Mouse (Mus musculus): ENCODE measurements around the gene Rnf224. TPM values are rescaled to one million over a fixed set of nuclear protein-coding genes. Genes with fewer than 3 reads are reported as not detected.

Rnf224 gene
- polyA plus RNA-seq (2012; rRNA removed): 0.10 TPM in 1 of 2 replicates, not detected in the other

GRCm38 (mm10) chr2:25236614-25237013, at the start of gene Rnf224:
Gene Rnf224, minus strand, starts transcription at chr2:25236787.

GRCm38 (mm10) chr2:25271827-25272511, 35.4 kb upstream of the Rnf224 start, which contains the start of the genes Ssna1 and Anapc2:
Gene Ssna1, minus strand, starts transcription at chr2:25272438.
Gene Anapc2, plus strand, starts transcription at chr2:25272478.

GRCm38 (mm10) chr2:25262291-25262767, 25.7 kb upstream of the Rnf224 start, which contains the start of gene Tprn:
Gene Tprn, plus strand, starts transcription at chr2:25262618.

GRCm38 (mm10) chr2:25255284-25255779, 18.7 kb upstream of the Rnf224 start, which contains the start of gene Tmem203:
Gene Tmem203, plus strand, starts transcription at chr2:25255439.

GRCm38 (mm10) chr2:25246183-25247072, 9.8 kb upstream of the Rnf224 start, which contains the start of gene AL732309.1:
Gene AL732309.1, minus strand, starts transcription at chr2:25246863.

GRCm38 (mm10) chr2:25242101-25242506, 5.5 kb upstream of the Rnf224 start, which contains the start of the genes Rnf208 and Cysrt1:
Gene Rnf208, plus strand, starts transcription at chr2:25242255.
Gene Cysrt1, minus strand, starts transcription at chr2:25242452.

GRCm38 (mm10) chr2:25234050-25234449, 2.5 kb downstream of the Rnf224 start, which contains the start of gene Slc34a3:
Gene Slc34a3, minus strand, starts transcription at chr2:25234364.

GRCm38 (mm10) chr2:25224492-25224765, 12.2 kb downstream of the Rnf224 start, which contains the start of gene Tubb4b:
Gene Tubb4b, minus strand, starts transcription at chr2:25224702.

GRCm38 (mm10) chr2:25218445-25218844, 18.1 kb downstream of the Rnf224 start, which contains the start of gene Fam166a:
Gene Fam166a, plus strand, starts transcription at chr2:25218745.

GRCm38 (mm10) chr2:25214444-25214843, 22.1 kb downstream of the Rnf224 start, which contains the start of gene Stpg3:
Gene Stpg3, minus strand, starts transcription at chr2:25214637.

GRCm38 (mm10) chr2:25211121-25211670, 25.4 kb downstream of the Rnf224 start, which contains the start of gene Nelfb:
Gene Nelfb, minus strand, starts transcription at chr2:25211489.

GRCm38 (mm10) chr2:25196172-25196954, 40.2 kb downstream of the Rnf224 start, which contains the start of gene Tor4a:
Gene Tor4a, minus strand, starts transcription at chr2:25196886.

Other genes starting within 250 kb of the Rnf224 start
- gene Nsmf, start 182.4 kb downstream of the Rnf224 start, polyA plus RNA-seq (2012; rRNA removed): 281 and 345 TPM in 2 replicates
- gene Entpd8, start 156.5 kb downstream of the Rnf224 start, polyA plus RNA-seq (2012; rRNA removed): 0.81 and 1.6 TPM in 2 replicates
- gene Noxa1, start 141.6 kb downstream of the Rnf224 start, polyA plus RNA-seq (2012; rRNA removed): 1.9 and 3.4 TPM in 2 replicates
- 16.0 and 20.1 TPM in 2 replicates for gene Nrarp, start 56.0 kb downstream of the Rnf224 start, polyA plus RNA-seq (2012; rRNA removed)
- gene Tor4a, start 39.9 kb downstream of the Rnf224 start, polyA plus RNA-seq (2012; rRNA removed): 91.7 and 92.6 TPM in 2 replicates
- gene Nelfb, start 25.3 kb downstream of the Rnf224 start, polyA plus RNA-seq (2012; rRNA removed): 54.5 and 59.1 TPM in 2 replicates
- gene Stpg3, start 22.1 kb downstream of the Rnf224 start, polyA plus RNA-seq (2012; rRNA removed): not detected in 2 replicates
- 0.18 and 0.40 TPM in 2 replicates for gene Fam166a, start 18.0 kb downstream of the Rnf224 start, polyA plus RNA-seq (2012; rRNA removed)
- gene Tubb4b, start 12.1 kb downstream of the Rnf224 start, polyA plus RNA-seq (2012; rRNA removed): 582 and 710 TPM in 2 replicates
- not detected in 2 replicates for gene Slc34a3, start 2.4 kb downstream of the Rnf224 start, polyA plus RNA-seq (2012; rRNA removed)
- gene Rnf208, start 5.5 kb upstream of the Rnf224 start, polyA plus RNA-seq (2012; rRNA removed): 27.2 and 28.5 TPM in 2 replicates
- 1.6 and 1.7 TPM in 2 replicates for gene Cysrt1, start 5.7 kb upstream of the Rnf224 start, polyA plus RNA-seq (2012; rRNA removed)
- 31.6 and 35.4 TPM in 2 replicates for gene AL732309.1, start 10.1 kb upstream of the Rnf224 start, polyA plus RNA-seq (2012; rRNA removed)
- 85.0 and 109 TPM in 2 replicates for gene Tmem203, start 18.7 kb upstream of the Rnf224 start, polyA plus RNA-seq (2012; rRNA removed)
- gene Tprn, start 25.8 kb upstream of the Rnf224 start, polyA plus RNA-seq (2012; rRNA removed): 30.9 and 32.4 TPM in 2 replicates
- 85.4 and 91.9 TPM in 2 replicates for gene Ssna1, start 35.7 kb upstream of the Rnf224 start, polyA plus RNA-seq (2012; rRNA removed)
- 112 and 124 TPM in 2 replicates for gene Anapc2, start 35.7 kb upstream of the Rnf224 start, polyA plus RNA-seq (2012; rRNA removed)
- gene Tmem210, start 51.4 kb upstream of the Rnf224 start, polyA plus RNA-seq (2012; rRNA removed): 0.51 and 0.55 TPM in 2 replicates
- gene Lrrc26, start 53.1 kb upstream of the Rnf224 start, polyA plus RNA-seq (2012; rRNA removed): 37.9 and 39.1 TPM in 2 replicates
- gene Grin1, start 82.4 kb upstream of the Rnf224 start, polyA plus RNA-seq (2012; rRNA removed): 1.1 and 1.7 TPM in 2 replicates
- 9.7 and 12.0 TPM in 2 replicates for gene Man1b1, start 95.6 kb upstream of the Rnf224 start, polyA plus RNA-seq (2012; rRNA removed)
- 50.5 and 59.0 TPM in 2 replicates for gene Dpp7, start 119.6 kb upstream of the Rnf224 start, polyA plus RNA-seq (2012; rRNA removed)
- gene Uap1l1, start 128.9 kb upstream of the Rnf224 start, polyA plus RNA-seq (2012; rRNA removed): 59.3 and 63.2 TPM in 2 replicates
- 16.5 and 18.1 TPM in 2 replicates for gene Sapcd2, start 135.5 kb upstream of the Rnf224 start, polyA plus RNA-seq (2012; rRNA removed)
- gene Entpd2, start 159.1 kb upstream of the Rnf224 start, polyA plus RNA-seq (2012; rRNA removed): 33.0 and 33.1 TPM in 2 replicates
- 300 and 413 TPM in 2 replicates for gene Npdc1, start 162.6 kb upstream of the Rnf224 start, polyA plus RNA-seq (2012; rRNA removed)
- gene Fut7, start 186.5 kb upstream of the Rnf224 start, polyA plus RNA-seq (2012; rRNA removed): 0.38 and 0.46 TPM in 2 replicates
- gene Abca2, start 191.9 kb upstream of the Rnf224 start, polyA plus RNA-seq (2012; rRNA removed): 54.2 and 56.6 TPM in 2 replicates
- 36.3 and 57.3 TPM in 2 replicates for gene Clic3, start 220.1 kb upstream of the Rnf224 start, polyA plus RNA-seq (2012; rRNA removed)
- 87.0 and 99.6 TPM in 2 replicates for gene Paxx, start 224.3 kb upstream of the Rnf224 start, polyA plus RNA-seq (2012; rRNA removed)
- gene Ptgds, start 233.3 kb upstream of the Rnf224 start, polyA plus RNA-seq (2012; rRNA removed): 17.0 and 20.7 TPM in 2 replicates